Mouse (Mus musculus): ENCODE results near the gene Dirc2. TPM values are rescaled to one million over a fixed set of nuclear protein-coding genes. Genes with fewer than 3 reads are reported as not detected.

Gene Dirc2
- polyA plus RNA-seq, 1 experiment from 2014 or later: 17.3 TPM

GRCm38 (mm10) chr16:35769878-35770657 lies 912 bp upstream of the Dirc2 start, which contains the start of gene Hspbap1:
Hspbap1 (plus strand) TSS chr16:35770375.
- WGBS: under 1% methylated on average over 51 of the region's 51 CpGs
- Histone ChIP-seq H3K9me3 (no peaks in the 10 kb centered on the region), H3K36me3 (no peaks in the 10 kb centered on the region; the same call in 1 of the 2 replicates), H3K27ac (peak within 1 kb of the TSS; percentile 91), H3K4me3 (peak within 1 kb of the TSS; percentile 96), H3K27me3 (ENCODE audit: insufficient read depth, poor library complexity, severe bottlenecking) (no peaks in the 10 kb centered on the region; the same call in 1 of the 2 replicates), H3K4me1 (replicated peaks) (peaks cover 60% of the 10 kb centered on the region)
- DNase-seq (ENCODE audit: low spot score): peak; percentile 90

- no peaks in the 10 kb centered on the region for H3K9me3 ChIP-seq
- 27% methylated on average over 6 of the region's 6 CpGs for whole genome bisulfite sequencing
- H3K27me3 ChIP-seq (ENCODE audit: insufficient read depth, poor library complexity, severe bottlenecking): no peaks in the 10 kb centered on the region; the same call in 1 of the 2 replicates
- H3K36me3 ChIP-seq: no peaks in the 10 kb centered on the region; the same call in 1 of the 2 replicates
- peak overlapping the region; percentile 91 for H3K27ac ChIP-seq
- H3K4me3 ChIP-seq: peak overlapping the region; percentile 96
- H3K4me1 ChIP-seq (replicated peaks): peaks cover 46% of the 10 kb centered on the region
- DNase-seq (ENCODE audit: low spot score): no peak
Measured at GRCm38 (mm10) chr16:35768469-35768784, 729 bp downstream of the Dirc2 start.

- 85% methylated on average over 3 of the region's 3 CpGs for WGBS
- Histone ChIP-seq H3K9me3 (no peaks in the 10 kb centered on the region), H3K36me3 (peaks cover 4% of the 10 kb centered on the region; the same call in 1 of the 2 replicates), H3K27ac (no peak overlapping the region), H3K4me3 (no peak overlapping the region), H3K27me3 (ENCODE audit: insufficient read depth, poor library complexity, severe bottlenecking) (no peaks in the 10 kb centered on the region), H3K4me1 (replicated peaks) (peaks cover 40% of the 10 kb centered on the region)
- no peak for DNase-seq (ENCODE audit: low spot score)
Measured at GRCm38 (mm10) chr16:35766366-35766765, 2.8 kb downstream of the Dirc2 start.

GRCm38 (mm10) chr16:35765449-35765848 lies 3.7 kb downstream of the Dirc2 start:
- Histone ChIP-seq H3K4me3 (no peak overlapping the region), H3K4me1 (replicated peaks) (peaks cover 31% of the 10 kb centered on the region), H3K27ac (no peak overlapping the region), H3K36me3 (peaks cover 4% of the 10 kb centered on the region; the same call in 1 of the 2 replicates), H3K9me3 (no peaks in the 10 kb centered on the region), H3K27me3 (ENCODE audit: insufficient read depth, poor library complexity, severe bottlenecking) (no peaks in the 10 kb centered on the region)
- WGBS: 74% methylated on average over 2 of the region's 2 CpGs
- DNase-seq (ENCODE audit: low spot score): no peak

GRCm38 (mm10) chr16:35764941-35765340 lies 4.2 kb downstream of the Dirc2 start:
- Histone ChIP-seq H3K27ac (no peak overlapping the region), H3K9me3 (no peaks in the 10 kb centered on the region), H3K4me3 (no peak overlapping the region), H3K27me3 (ENCODE audit: insufficient read depth, poor library complexity, severe bottlenecking) (no peaks in the 10 kb centered on the region), H3K4me1 (replicated peaks) (peaks cover 26% of the 10 kb centered on the region), H3K36me3 (peaks cover 4% of the 10 kb centered on the region; the same call in 1 of the 2 replicates)
- no peak for DNase-seq (ENCODE audit: low spot score)
- WGBS: 77% methylated on average over 1 of the region's 1 CpGs

GRCm38 (mm10) chr16:35763590-35764296 lies 5.4 kb downstream of the Dirc2 start:
- peaks cover 4% of the 10 kb centered on the region; the same call in 1 of the 2 replicates for H3K36me3 ChIP-seq

GRCm38 (mm10) chr16:35759401-35759800 lies 9.8 kb downstream of the Dirc2 start:
- Histone ChIP-seq H3K27ac (no peak overlapping the region), H3K4me1 (replicated peaks) (no peaks in the 10 kb centered on the region), H3K4me3 (no peak overlapping the region), H3K36me3 (peaks cover 4% of the 10 kb centered on the region; the same call in 1 of the 2 replicates), H3K9me3 (no peaks in the 10 kb centered on the region), H3K27me3 (ENCODE audit: insufficient read depth, poor library complexity, severe bottlenecking) (no peaks in the 10 kb centered on the region)
- no peak for DNase-seq (ENCODE audit: low spot score)
- 85% methylated on average over 5 of the region's 5 CpGs for WGBS

More at GRCm38 (mm10) chr16:35763590-35764296, 5.4 kb downstream of the Dirc2 start:
- no peaks in the 10 kb centered on the region for H3K27me3 ChIP-seq (ENCODE audit: insufficient read depth, poor library complexity, severe bottlenecking)
- H3K9me3 ChIP-seq: no peaks in the 10 kb centered on the region
- H3K4me1 ChIP-seq (replicated peaks): peaks cover 14% of the 10 kb centered on the region
- H3K27ac ChIP-seq: no peak overlapping the region
- WGBS: 80% methylated on average over 11 of the region's 11 CpGs
- H3K4me3 ChIP-seq: no peak overlapping the region
- no peak for DNase-seq (ENCODE audit: low spot score)

GRCm38 (mm10) chr16:35756697-35757096 lies 12.5 kb downstream of the Dirc2 start:
- 91% methylated on average over 9 of the region's 9 CpGs for WGBS
- Histone ChIP-seq H3K36me3 (no peaks in the 10 kb centered on the region), H3K4me1 (replicated peaks) (no peaks in the 10 kb centered on the region), H3K4me3 (no peak overlapping the region), H3K9me3 (no peaks in the 10 kb centered on the region), H3K27me3 (ENCODE audit: insufficient read depth, poor library complexity, severe bottlenecking) (no peaks in the 10 kb centered on the region), H3K27ac (no peak overlapping the region)
- DNase-seq (ENCODE audit: low spot score): no peak

- Histone ChIP-seq H3K27me3 (ENCODE audit: insufficient read depth, poor library complexity, severe bottlenecking) (no peaks in the 10 kb centered on the region), H3K9me3 (no peaks in the 10 kb centered on the region), H3K36me3 (no peaks in the 10 kb centered on the region), H3K4me1 (replicated peaks) (no peaks in the 10 kb centered on the region), H3K4me3 (no peak overlapping the region), H3K27ac (no peak overlapping the region)
- WGBS: 86% methylated on average over 6 of the region's 6 CpGs
- no peak for DNase-seq (ENCODE audit: low spot score)
Measured at GRCm38 (mm10) chr16:35755502-35756334, 13.4 kb downstream of the Dirc2 start.

- Histone ChIP-seq H3K27ac (no peak overlapping the region), H3K4me1 (replicated peaks) (no peaks in the 10 kb centered on the region), H3K9me3 (no peaks in the 10 kb centered on the region), H3K36me3 (no peaks in the 10 kb centered on the region), H3K4me3 (no peak overlapping the region), H3K27me3 (ENCODE audit: insufficient read depth, poor library complexity, severe bottlenecking) (no peaks in the 10 kb centered on the region)
- WGBS: 93% methylated on average over 5 of the region's 5 CpGs
- DNase-seq (ENCODE audit: low spot score): no peak
Measured at GRCm38 (mm10) chr16:35753926-35754325, 15.2 kb downstream of the Dirc2 start.

- DNase-seq (ENCODE audit: low spot score): no peak
- no peak overlapping the region for H3K27ac ChIP-seq
- WGBS: 86% methylated on average over 4 of the region's 4 CpGs
- no peaks in the 10 kb centered on the region for H3K9me3 ChIP-seq
- no peaks in the 10 kb centered on the region for H3K27me3 ChIP-seq (ENCODE audit: insufficient read depth, poor library complexity, severe bottlenecking)
- no peaks in the 10 kb centered on the region for H3K36me3 ChIP-seq
- no peak overlapping the region for H3K4me3 ChIP-seq
- H3K4me1 ChIP-seq (replicated peaks): no peaks in the 10 kb centered on the region
Measured at GRCm38 (mm10) chr16:35751841-35752240, 17.3 kb downstream of the Dirc2 start.

- no peak overlapping the region for H3K27ac ChIP-seq
- no peaks in the 10 kb centered on the region for H3K27me3 ChIP-seq (ENCODE audit: insufficient read depth, poor library complexity, severe bottlenecking)
- no peak for DNase-seq (ENCODE audit: low spot score)
- no peaks in the 10 kb centered on the region for H3K4me1 ChIP-seq (replicated peaks)
- H3K9me3 ChIP-seq: no peaks in the 10 kb centered on the region
- WGBS: 72% methylated on average over 7 of the region's 7 CpGs
- H3K4me3 ChIP-seq: no peak overlapping the region
- no peaks in the 10 kb centered on the region for H3K36me3 ChIP-seq
Measured at GRCm38 (mm10) chr16:35749385-35749784, 19.8 kb downstream of the Dirc2 start.
